Mouse (Mus musculus) adrenal gland, adult 2 months (tissue): Measurements from ENCODE around the gene Aspscr1. TPM values are rescaled to one million over a fixed set of nuclear protein-coding genes. Genes with fewer than 3 reads are reported as not detected.

ENCODE experiments used
- DNase-seq: peaks from one replicate; pipeline ENCODE4 v3.0.0; 2021
- polyA plus RNA-seq: library from polyadenylated mRNA; depleted of rRNA; stranded (reverse); fragments of >200 nt; gene quantifications from 2 replicates; pipeline ENCODE4 v1.2.3, GENCODE M21; 2012
- total RNA-seq, 2 experiments: library from RNA; stranded (reverse); gene quantifications; 2 replicates each; pipeline ENCODE4 v1.2.3; 2021

Aspscr1 gene
- total and polyA plus RNA-seq, 3 experiments: 74.9 to 125 (median 84.1) TPM

- peak; percentile 98 for DNase-seq
Observed at GRCm38 (mm10) chr11:120713580-120714518, 41.1 kb downstream of the Aspscr1 start, which contains the start of the genes Cenpx and Lrrc45. Gene Cenpx, minus strand, starts transcription at chr11:120713738. Gene Lrrc45, plus strand, starts transcription at chr11:120713925.

GRCm38 (mm10) chr11:120714546-120714945 is 41.8 kb downstream of the Aspscr1 start:
- DNase-seq: no peak

GRCm38 (mm10) chr11:120715131-120715530 is 42.4 kb downstream of the Aspscr1 start:
- DNase-seq: no peak

GRCm38 (mm10) chr11:120719242-120719641 is 46.5 kb downstream of the Aspscr1 start:
- no peak for DNase-seq

- DNase-seq: no peak
Observed at GRCm38 (mm10) chr11:120719841-120720376, 47.1 kb downstream of the Aspscr1 start.

GRCm38 (mm10) chr11:120720450-120720849 is 47.7 kb downstream of the Aspscr1 start:
- peak; percentile 90 for DNase-seq

GRCm38 (mm10) chr11:120721124-120722066 is 48.6 kb downstream of the Aspscr1 start, which contains the start of gene Rac3:
Gene Rac3, plus strand, starts transcription at chr11:120721470.
- peak; percentile 82 for DNase-seq

- DNase-seq: no peak
Observed at GRCm38 (mm10) chr11:120722067-120722630, 49.4 kb downstream of the Aspscr1 start.

GRCm38 (mm10) chr11:120722761-120723382 is 50.1 kb downstream of the Aspscr1 start:
- no peak for DNase-seq

GRCm38 (mm10) chr11:120723509-120723908 is 50.7 kb downstream of the Aspscr1 start:
- no peak for DNase-seq

GRCm38 (mm10) chr11:120726243-120727168 is 53.7 kb downstream of the Aspscr1 start:
- DNase-seq: no peak

GRCm38 (mm10) chr11:120727169-120727527 is 54.4 kb downstream of the Aspscr1 start, which contains the start of gene Dcxr:
Gene Dcxr, minus strand, starts transcription at chr11:120727281.
- DNase-seq: peak; percentile 95

GRCm38 (mm10) chr11:120727564-120727963 is 54.8 kb downstream of the Aspscr1 start:
- DNase-seq: no peak

GRCm38 (mm10) chr11:120728530-120729240 is 55.9 kb downstream of the Aspscr1 start:
- DNase-seq: no peak

GRCm38 (mm10) chr11:120729432-120730050 is 56.8 kb downstream of the Aspscr1 start:
- peak; percentile 66 for DNase-seq

- DNase-seq: no peak
Observed at GRCm38 (mm10) chr11:120730331-120730870, 57.6 kb downstream of the Aspscr1 start.

GRCm38 (mm10) chr11:120731395-120731794 is 58.6 kb downstream of the Aspscr1 start:
- DNase-seq: no peak
